Mouse (Mus musculus) bone marrow macrophage, adult 2 months (primary cell): ENCODE data around the gene Nup188. TPM values are rescaled to one million over a fixed set of nuclear protein-coding genes. Genes with fewer than 3 reads are reported as not detected.
A peak's percentile ranks its signal among the peaks of the same experiment; 100 is the strongest.

Source experiments
- H3K27ac ChIP-seq: 2 replicates; pipeline ENCODE4 v1.5.1; 2012; ENCODE audit warnings: low read depth, low read length; ENCODE audit not compliant: insufficient read depth
- H3K4me1 ChIP-seq: 2 replicates; pipeline ENCODE4 v1.6.1; 2012; ENCODE audit warnings: low read length; ENCODE audit not compliant: control insufficient read depth, insufficient read depth
- H3K4me3 ChIP-seq: 2 replicates; pipeline ENCODE4 v1.5.1; 2012; ENCODE audit warnings: mild to moderate bottlenecking, low read length, moderate library complexity; ENCODE audit not compliant: insufficient read depth
- CTCF ChIP-seq: IDR thresholded peaks from 2 replicates; pipeline ENCODE4 v1.5.1; 2012; ENCODE audit warnings: low read depth, mild to moderate bottlenecking, low read length, moderate library complexity
- POLR2A ChIP-seq: IDR thresholded peaks from 2 replicates; pipeline ENCODE4 v1.6.1; 2012; ENCODE audit warnings: mild to moderate bottlenecking, low read depth, low read length, borderline replicate concordance
- polyA plus RNA-seq: library from polyadenylated mRNA; stranded (reverse); fragments of >200 nt; gene quantifications from 2 replicates; pipeline ENCODE4 v1.2.4, GENCODE M21; 2012; ENCODE audit not compliant: missing spikeins, insufficient read depth, insufficient read length

The Nup188 gene
- polyA plus RNA-seq, 1 experiment, result 16.0 TPM

- no peak overlapping the region for H3K4me3 ChIP-seq
- TF ChIP-seq POLR2A, result no peak
- TF ChIP-seq CTCF, result no peak
- H3K4me1 ChIP-seq, result peaks cover 51% of the 10 kb centered on the region
- peak overlapping the region; percentile 86 for H3K27ac ChIP-seq
Measured at GRCm38 (mm10) chr2:30264671-30265519, 21.3 kb upstream of the Nup188 start.

- Histone ChIP-seq H3K4me3 (peak within 1 kb of the TSS; percentile 3; the same call in 1 of the 2 replicates), H3K27ac (peak within 1 kb of the TSS; percentile 86), H3K4me1 (peaks cover 50% of the 10 kb centered on the region)
- TF ChIP-seq CTCF (no peak), POLR2A (no peak)
Measured at GRCm38 (mm10) chr2:30265767-30266253, 20.4 kb upstream of the Nup188 start, which contains the start of gene Phyhd1. Phyhd1 (plus strand) TSS chr2:30266203.

GRCm38 (mm10) chr2:30266392-30266941 lies 19.7 kb upstream of the Nup188 start:
- H3K4me3 ChIP-seq, result peak overlapping the region; percentile 3; the same call in 1 of the 2 replicates
- H3K27ac ChIP-seq, result peak overlapping the region; percentile 86
- TF ChIP-seq CTCF (no peak; the same call in 1 of the 2 replicates), POLR2A (no peak)

GRCm38 (mm10) chr2:30267466-30267865 lies 18.7 kb upstream of the Nup188 start:
- TF ChIP-seq CTCF (no peak), POLR2A (no peak)
- no peak overlapping the region for H3K4me3 ChIP-seq
- H3K4me1 ChIP-seq, result peaks cover 50% of the 10 kb centered on the region
- no peak overlapping the region for H3K27ac ChIP-seq

More at GRCm38 (mm10) chr2:30266392-30266941, 19.7 kb upstream of the Nup188 start:
- H3K4me1 ChIP-seq, result peaks cover 50% of the 10 kb centered on the region

- H3K27ac ChIP-seq, result peak overlapping the region; percentile 58
- TF ChIP-seq POLR2A (no peak), CTCF (no peak)
- H3K4me3 ChIP-seq, result no peak overlapping the region
- peaks cover 50% of the 10 kb centered on the region for H3K4me1 ChIP-seq
Measured at GRCm38 (mm10) chr2:30268371-30268770, 17.8 kb upstream of the Nup188 start.

- Histone ChIP-seq H3K4me1 (peaks cover 50% of the 10 kb centered on the region), H3K27ac (peak overlapping the region; percentile 58), H3K4me3 (no peak overlapping the region)
- TF ChIP-seq POLR2A (no peak), CTCF (no peak)
Measured at GRCm38 (mm10) chr2:30269241-30269990, 16.8 kb upstream of the Nup188 start.

GRCm38 (mm10) chr2:30270134-30270533 lies 16.1 kb upstream of the Nup188 start:
- TF ChIP-seq CTCF, result no peak
- peaks cover 48% of the 10 kb centered on the region for H3K4me1 ChIP-seq
- no peak overlapping the region for H3K4me3 ChIP-seq
- H3K27ac ChIP-seq, result peak overlapping the region; percentile 58

GRCm38 (mm10) chr2:30280743-30281142 lies 5.5 kb upstream of the Nup188 start, which contains the start of gene Gm28038:
Gm28038 (plus strand) TSS chr2:30281043.
- peaks cover 9% of the 10 kb centered on the region for H3K4me1 ChIP-seq
- no peak within 1 kb of the TSS for H3K27ac ChIP-seq
- no peak for TF ChIP-seq POLR2A
- TF ChIP-seq CTCF, result no peak
- no peak within 1 kb of the TSS for H3K4me3 ChIP-seq

GRCm38 (mm10) chr2:30281651-30282050 lies 4.5 kb upstream of the Nup188 start:
- Histone ChIP-seq H3K27ac (no peak overlapping the region), H3K4me1 (peaks cover 9% of the 10 kb centered on the region), H3K4me3 (no peak overlapping the region)
- no peak for TF ChIP-seq CTCF
- no peak for TF ChIP-seq POLR2A

- no peak overlapping the region for H3K27ac ChIP-seq
- H3K4me3 ChIP-seq, result no peak overlapping the region
- peaks cover 13% of the 10 kb centered on the region for H3K4me1 ChIP-seq
- TF ChIP-seq POLR2A, result no peak
- TF ChIP-seq CTCF, result no peak
Measured at GRCm38 (mm10) chr2:30283193-30283592, 3.0 kb upstream of the Nup188 start.
